Mouse (Mus musculus) skeletal muscle tissue, adult 2 months (tissue): ENCODE measurements around the gene Barhl2.

Experiments used
- DNase-seq: peaks from one replicate; pipeline ENCODE4 v3.0.0-alpha.2; 2012; ENCODE audit warnings: low read depth, low spot score

The Barhl2 gene

GRCm38 (mm10) chr5:106457986-106458476 is at the start of gene Barhl2:
Barhl2 (minus strand) TSS chr5:106458166.
- DNase-seq: no peak

- no peak for DNase-seq
These were observed 48.1 kb upstream of the Barhl2 start for GRCm38 (mm10) chr5:106506061-106506460.

- no peak for DNase-seq
These were observed 44.9 kb upstream of the Barhl2 start for GRCm38 (mm10) chr5:106502684-106503545.

GRCm38 (mm10) chr5:106502271-106502670 is 44.3 kb upstream of the Barhl2 start:
- DNase-seq: no peak

- DNase-seq: no peak
These were observed 33.8 kb upstream of the Barhl2 start for GRCm38 (mm10) chr5:106491771-106492170.

- no peak for DNase-seq
These were observed 14.1 kb upstream of the Barhl2 start for GRCm38 (mm10) chr5:106472105-106472500.

- DNase-seq: no peak
These were observed 13.5 kb upstream of the Barhl2 start for GRCm38 (mm10) chr5:106471235-106472104.

GRCm38 (mm10) chr5:106465129-106465790 is 7.3 kb upstream of the Barhl2 start:
- no peak for DNase-seq

- no peak for DNase-seq
These were observed 6.6 kb upstream of the Barhl2 start for GRCm38 (mm10) chr5:106464336-106465128.

- DNase-seq: no peak
These were observed 5.8 kb upstream of the Barhl2 start for GRCm38 (mm10) chr5:106463661-106464191.

GRCm38 (mm10) chr5:106461913-106462312 is 3.9 kb upstream of the Barhl2 start:
- DNase-seq: no peak

GRCm38 (mm10) chr5:106461431-106461830 is 3.5 kb upstream of the Barhl2 start:
- DNase-seq: no peak

- no peak for DNase-seq
These were observed 2.6 kb upstream of the Barhl2 start for GRCm38 (mm10) chr5:106460535-106460934.

GRCm38 (mm10) chr5:106460001-106460511 is 2.1 kb upstream of the Barhl2 start:
- DNase-seq: no peak

- DNase-seq: no peak
These were observed 1.2 kb upstream of the Barhl2 start for GRCm38 (mm10) chr5:106459120-106459641.

- no peak for DNase-seq
These were observed 632 bp upstream of the Barhl2 start for GRCm38 (mm10) chr5:106458477-106459119.

- no peak for DNase-seq
These were observed 648 bp downstream of the Barhl2 start for GRCm38 (mm10) chr5:106457111-106457925.

- DNase-seq: no peak
These were observed 2.0 kb downstream of the Barhl2 start for GRCm38 (mm10) chr5:106455984-106456383.
